Mouse (Mus musculus) liver, embryonic 11.5 days (tissue): ENCODE measurements around the gene Itih2. TPM values are rescaled to one million over a fixed set of nuclear protein-coding genes. Genes with fewer than 3 reads are reported as not detected.

Experiments used
- ATAC-seq: fragments of 200-750 bp; cut with Nextera tagmentation; replicated peaks from 2 replicates; pipeline ENCODE4 v1.8.0; 2017; ENCODE audit warnings: moderate number of reproducible peaks, mild to moderate bottlenecking, moderate TSS enrichment, moderate library complexity; ENCODE audit not compliant: low FRiP score
- DNase-seq: peaks from one replicate; pipeline ENCODE4 v3.0.0-alpha.2; 2017; ENCODE audit warnings: low spot score
- H3K27ac ChIP-seq: fragments of 300-500 bp; sonication (generic); 2 replicates; pipeline ENCODE4 v1.5.1; 2014; ENCODE audit warnings: mild to moderate bottlenecking, low read depth, low read length, control low read depth
- H3K27me3 ChIP-seq: fragments of 300-500 bp; sonication (generic); replicated peaks from 2 replicates; pipeline ENCODE4 v1.6.1; 2014; ENCODE audit warnings: low read length, mixed read lengths; ENCODE audit not compliant: control insufficient read depth, insufficient read depth
- H3K36me3 ChIP-seq: fragments of 300-500 bp; sonication (generic); 2 replicates; pipeline ENCODE4 v1.6.1; 2014; ENCODE audit warnings: mild to moderate bottlenecking, low read length, moderate library complexity, mixed read lengths; ENCODE audit not compliant: control insufficient read depth, insufficient read depth
- H3K4me1 ChIP-seq: fragments of 300-500 bp; sonication (generic); replicated peaks from 2 replicates; pipeline ENCODE4 v1.6.1; 2014; ENCODE audit warnings: low read length, mixed read lengths; ENCODE audit not compliant: control insufficient read depth, insufficient read depth
- H3K4me2 ChIP-seq: fragments of 300-500 bp; sonication (generic); 2 replicates; pipeline ENCODE4 v1.6.1; 2014; ENCODE audit warnings: mild to moderate bottlenecking, control low read depth, moderate library complexity
- H3K4me3 ChIP-seq: fragments of 300-500 bp; sonication (generic); 2 replicates; pipeline ENCODE4 v1.5.1; 2014; ENCODE audit warnings: low read depth, low read length, control low read depth
- H3K9ac ChIP-seq: fragments of 300-500 bp; sonication (generic); 2 replicates; pipeline ENCODE4 v1.6.1; 2014; ENCODE audit warnings: low read depth, low read length, control low read depth
- H3K9me3 ChIP-seq: fragments of 300-500 bp; sonication (generic); 2 replicates; pipeline ENCODE4 v1.6.1; 2016; ENCODE audit warnings: low read length, inconsistent platforms, mixed read lengths; ENCODE audit not compliant: control insufficient read depth
- WGBS: fragments of 180-500 bp; shearing (Covaris S2); extraction: QIAGEN DNeasy Blood & Tissue Kit; methylation state at CpG from one replicate; pipeline ENCODE4 v1.1.7; 2014; 5-methylcytosine and 5-hydroxymethylcytosine counted together
- polyA plus RNA-seq: library from polyadenylated mRNA; unstranded; fragments of >200 nt; fragmentation: Nextera tagmentation; extraction: Ambion mirVana; gene quantifications from 2 replicates; pipeline ENCODE4 v1.2.1, GENCODE M21; 2014

The Itih2 gene
- polyA plus RNA-seq, 1 experiment from 2014 or later: 259 TPM

DNA sequence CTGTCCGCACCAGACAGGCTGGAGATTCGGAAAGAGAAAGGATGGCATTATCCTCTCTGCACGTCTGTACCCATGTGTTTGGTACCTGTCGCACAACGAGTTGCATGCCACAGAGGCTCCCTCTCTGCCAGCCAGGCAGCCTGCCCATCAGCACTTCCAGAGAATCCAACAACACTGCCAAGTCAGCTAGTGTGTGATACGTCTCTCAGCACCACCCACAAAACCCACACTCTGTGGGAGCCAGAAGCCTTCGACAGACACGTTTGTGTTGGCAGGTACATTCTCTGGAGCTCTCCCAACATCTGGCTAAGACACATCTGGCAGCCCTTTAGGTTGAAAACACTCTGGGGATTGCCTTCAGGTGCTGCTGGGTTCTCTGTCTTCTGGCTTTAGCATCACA lies 16.0 kb upstream of the Itih2 start:
- no peak overlapping the region for H3K9ac ChIP-seq
- no peaks in the 10 kb centered on the region for H3K36me3 ChIP-seq
- no peak overlapping the region for H3K4me2 ChIP-seq
- no peaks in the 10 kb centered on the region for H3K9me3 ChIP-seq
- ATAC-seq: no peak
- DNase-seq: no peak
- 71% methylated on average over 8 of the region's 8 CpGs for WGBS
- H3K4me3 ChIP-seq: no peak overlapping the region
- no peaks in the 10 kb centered on the region for H3K27me3 ChIP-seq
- no peaks in the 10 kb centered on the region for H3K4me1 ChIP-seq
- no peak overlapping the region for H3K27ac ChIP-seq

DNA sequence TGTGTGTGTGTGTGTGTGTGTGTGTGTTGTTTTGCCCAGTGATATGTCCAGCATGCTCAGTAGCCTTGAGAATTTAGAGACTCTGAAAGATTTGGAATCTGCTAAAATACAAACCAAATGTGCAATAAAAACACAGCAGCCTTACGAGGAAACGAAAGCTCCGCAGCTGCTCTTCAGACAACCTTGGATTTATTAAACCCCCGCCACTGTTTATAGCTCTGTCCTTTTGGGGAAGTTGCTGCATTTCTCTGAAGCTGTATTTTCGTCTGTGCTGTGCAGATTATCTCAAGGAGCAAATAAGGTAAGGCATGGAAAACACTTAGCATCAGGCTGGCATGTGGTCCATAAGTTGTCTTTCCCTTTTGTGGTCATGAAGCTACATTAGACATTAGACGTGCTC lies 14.3 kb upstream of the Itih2 start:
- Histone ChIP-seq H3K36me3 (no peaks in the 10 kb centered on the region), H3K9me3 (no peaks in the 10 kb centered on the region), H3K4me2 (no peak overlapping the region), H3K27ac (no peak overlapping the region), H3K27me3 (no peaks in the 10 kb centered on the region), H3K4me1 (no peaks in the 10 kb centered on the region), H3K4me3 (no peak overlapping the region), H3K9ac (no peak overlapping the region)
- ATAC-seq (no peak), DNase-seq (no peak)
- WGBS: 67% methylated on average over 6 of the region's 6 CpGs

DNA sequence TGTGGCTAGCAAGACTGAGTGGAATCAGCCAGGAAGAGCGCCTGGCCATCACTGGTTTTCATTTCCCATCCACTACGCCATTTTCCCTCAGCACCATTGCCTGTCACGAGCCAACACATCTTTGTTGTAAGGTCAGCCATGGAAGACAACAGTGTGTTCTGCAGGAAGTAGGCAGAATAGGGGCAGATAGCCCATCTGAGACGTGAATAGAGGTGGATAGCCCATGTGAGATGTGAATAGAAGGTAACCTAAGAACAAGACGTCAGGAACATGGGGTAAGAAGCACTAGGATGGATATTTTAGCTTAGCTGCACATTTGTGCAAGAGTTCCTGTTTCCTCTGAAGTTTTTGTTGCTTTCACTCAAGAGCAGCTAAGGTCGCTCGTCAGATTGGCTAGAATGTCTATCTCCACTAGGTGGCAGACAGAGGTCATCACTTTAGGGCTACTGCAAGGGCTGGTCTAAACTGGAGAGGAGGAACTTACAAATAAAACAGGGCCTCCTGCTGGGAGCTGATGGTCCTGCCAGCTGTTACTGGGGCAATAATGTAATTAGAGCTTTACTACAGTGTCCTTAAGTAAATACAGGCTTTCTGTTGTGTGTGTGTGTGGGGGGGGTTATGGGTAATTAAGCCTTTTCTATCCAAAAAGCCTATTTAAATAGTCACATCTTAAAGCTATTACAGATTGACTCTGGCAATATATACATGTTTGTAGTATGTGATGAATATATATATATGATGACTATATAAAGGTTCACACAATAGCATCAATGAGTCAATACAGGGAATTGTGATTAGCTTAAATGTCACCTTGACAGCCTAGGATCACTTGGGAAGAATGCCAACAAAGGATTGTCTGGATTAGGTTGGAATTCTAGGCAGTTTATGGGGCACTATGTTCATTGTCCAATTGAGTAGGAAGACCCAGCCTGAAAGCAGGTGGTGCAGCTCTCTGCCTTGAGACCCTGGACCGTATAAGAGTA lies 11.6 kb upstream of the Itih2 start:
- H3K27ac ChIP-seq: no peak overlapping the region
- no peak overlapping the region for H3K9ac ChIP-seq
- H3K4me3 ChIP-seq: no peak overlapping the region
- H3K4me2 ChIP-seq: no peak overlapping the region
- DNase-seq (peak; percentile 36), ATAC-seq (peak; percentile 79)
- no peaks in the 10 kb centered on the region for H3K27me3 ChIP-seq
- no peaks in the 10 kb centered on the region for H3K4me1 ChIP-seq
- H3K36me3 ChIP-seq: no peaks in the 10 kb centered on the region
- WGBS: 32% methylated on average over 8 of the region's 8 CpGs
- no peaks in the 10 kb centered on the region for H3K9me3 ChIP-seq

DNA sequence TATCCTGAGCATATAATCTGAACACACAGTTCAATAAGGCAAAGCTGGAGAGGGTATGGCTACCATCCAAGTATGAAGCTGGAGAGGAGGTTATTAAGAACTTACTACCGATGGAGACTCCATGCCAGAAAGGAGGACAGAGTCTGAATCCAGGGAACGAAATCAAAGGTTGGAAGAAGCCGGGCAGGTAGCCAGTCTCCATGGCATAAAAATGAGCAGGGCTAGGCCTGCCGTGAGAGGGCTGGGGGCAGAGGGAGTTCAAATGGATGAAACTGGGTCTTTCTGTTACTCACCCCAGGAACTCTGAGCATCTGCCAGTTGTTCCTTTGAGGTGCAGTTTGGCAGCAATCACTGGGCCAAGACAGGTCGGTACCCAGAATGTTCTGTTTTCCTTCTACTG lies 9.3 kb upstream of the Itih2 start:
- Histone ChIP-seq H3K27me3 (no peaks in the 10 kb centered on the region), H3K27ac (no peak overlapping the region), H3K36me3 (no peaks in the 10 kb centered on the region), H3K4me2 (no peak overlapping the region), H3K9ac (no peak overlapping the region), H3K4me1 (no peaks in the 10 kb centered on the region), H3K9me3 (no peaks in the 10 kb centered on the region), H3K4me3 (no peak overlapping the region)
- 69% methylated on average over 5 of the region's 5 CpGs for WGBS
- no peak for ATAC-seq
- no peak for DNase-seq

DNA sequence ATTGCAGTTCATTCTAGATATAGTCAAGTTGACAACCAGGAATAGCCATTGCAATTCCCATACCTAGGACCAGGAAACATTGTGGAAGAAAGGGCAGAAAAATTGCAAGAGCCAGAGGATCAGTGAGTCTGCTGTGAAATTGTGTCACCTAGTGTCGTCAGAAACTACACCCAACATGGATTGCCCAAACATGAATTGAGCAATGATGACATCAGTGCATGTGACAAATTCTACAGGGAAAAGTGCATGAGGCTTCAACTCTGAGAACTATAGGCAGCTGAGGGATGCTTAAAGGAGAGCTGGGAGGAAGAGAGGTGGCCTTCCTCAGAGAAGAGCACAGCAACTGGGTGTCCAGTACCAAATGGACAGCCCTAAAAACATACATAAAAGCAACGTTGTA lies 6.1 kb upstream of the Itih2 start:
- H3K9me3 ChIP-seq: no peaks in the 10 kb centered on the region
- H3K27me3 ChIP-seq: no peaks in the 10 kb centered on the region
- H3K4me2 ChIP-seq: no peak overlapping the region
- no peak overlapping the region for H3K9ac ChIP-seq
- H3K4me3 ChIP-seq: no peak overlapping the region
- H3K4me1 ChIP-seq: no peaks in the 10 kb centered on the region
- H3K27ac ChIP-seq: no peak overlapping the region
- H3K36me3 ChIP-seq: no peaks in the 10 kb centered on the region
- no peak for DNase-seq
- no peak for ATAC-seq
- WGBS: 65% methylated on average over 2 of the region's 2 CpGs

DNA sequence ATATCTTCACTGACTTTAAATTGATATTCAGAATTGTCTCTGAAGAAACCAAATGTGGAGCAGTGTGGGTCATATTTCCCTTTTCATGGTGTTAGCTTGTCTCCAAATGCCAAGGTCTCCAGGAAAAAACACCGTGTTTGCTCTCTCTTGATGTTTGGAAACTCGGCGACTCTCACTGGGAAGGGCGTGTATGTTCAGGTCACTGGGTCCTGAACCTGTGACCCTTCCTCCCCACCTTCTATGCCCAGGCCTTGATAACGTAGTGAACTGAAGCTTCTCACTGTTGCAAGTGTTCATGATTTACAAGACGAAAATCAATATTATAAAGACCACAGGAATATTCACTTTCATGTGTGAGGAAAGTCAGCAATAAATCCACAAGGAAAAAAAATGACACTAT lies 2.7 kb upstream of the Itih2 start:
- WGBS: 65% methylated on average over 6 of the region's 6 CpGs
- peak; percentile 68 for ATAC-seq

DNA sequence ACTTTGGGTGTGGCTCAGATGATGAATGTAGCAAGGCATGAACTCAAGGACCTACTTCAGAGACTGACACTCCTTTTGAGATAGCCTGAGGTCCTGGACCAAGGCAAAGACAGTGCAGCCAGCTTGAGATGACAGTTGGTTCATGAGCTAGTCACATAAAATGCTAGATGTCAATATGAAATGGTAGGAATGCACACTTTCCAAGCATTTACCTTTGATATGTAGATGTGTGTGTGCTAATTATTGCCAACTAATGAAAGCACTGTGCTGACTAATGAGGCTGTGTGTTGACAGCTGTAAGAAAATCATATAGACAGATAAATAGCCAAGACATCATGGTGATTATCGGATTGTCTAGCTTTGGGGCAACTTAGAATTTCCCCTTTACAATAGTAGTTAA lies 932 bp upstream of the Itih2 start:
- H3K27me3 ChIP-seq: no peaks in the 10 kb centered on the region
- no peak overlapping the region for H3K27ac ChIP-seq
- H3K36me3 ChIP-seq: no peaks in the 10 kb centered on the region
- H3K4me1 ChIP-seq: no peaks in the 10 kb centered on the region
- DNase-seq (no peak), ATAC-seq (no peak)
- H3K9ac ChIP-seq: no peak overlapping the region
- H3K4me3 ChIP-seq: no peak overlapping the region
- WGBS: 80% methylated on average over 1 of the region's 1 CpGs
- no peaks in the 10 kb centered on the region for H3K9me3 ChIP-seq
- H3K4me2 ChIP-seq: no peak overlapping the region

More for the DNA sequence above, 2.7 kb upstream of the Itih2 start:
- Histone ChIP-seq H3K27ac (no peak overlapping the region), H3K9me3 (no peaks in the 10 kb centered on the region), H3K36me3 (no peaks in the 10 kb centered on the region), H3K4me2 (no peak overlapping the region), H3K27me3 (no peaks in the 10 kb centered on the region), H3K9ac (no peak overlapping the region), H3K4me1 (no peaks in the 10 kb centered on the region), H3K4me3 (no peak overlapping the region)
- DNase-seq: no peak

DNA sequence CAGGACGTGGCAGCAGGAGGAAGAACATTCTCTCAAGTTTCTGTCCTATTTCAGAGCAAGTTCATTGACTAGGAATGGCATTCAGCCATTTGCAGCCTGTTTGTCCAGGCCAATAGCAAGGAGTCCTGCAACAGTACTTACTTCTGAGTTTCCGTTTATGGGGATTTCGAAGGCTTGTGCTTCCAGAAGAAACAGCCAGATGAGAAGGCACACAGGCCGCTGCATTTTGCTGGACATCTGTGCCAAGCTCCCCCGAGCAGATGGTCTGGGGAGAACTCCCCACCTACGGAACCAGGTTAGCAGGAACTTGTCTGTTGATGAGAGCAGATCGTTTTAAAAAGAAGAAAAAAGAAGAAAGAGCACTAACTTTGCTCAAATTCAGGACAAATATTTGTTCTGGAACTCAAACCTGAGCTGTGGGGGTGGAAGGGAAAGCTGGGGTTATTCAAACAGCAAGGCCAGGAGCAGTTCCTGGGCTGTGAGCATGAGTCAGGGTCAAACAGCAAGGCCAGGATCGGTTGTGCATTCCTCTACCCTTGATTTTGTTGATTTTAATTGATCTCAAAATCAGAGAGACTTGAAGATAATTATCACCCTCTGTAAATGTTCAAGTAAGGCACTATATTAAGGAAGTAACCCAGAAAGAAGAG lies 730 bp downstream of the Itih2 start:
- H3K27me3 ChIP-seq: no peaks in the 10 kb centered on the region
- no peaks in the 10 kb centered on the region for H3K36me3 ChIP-seq
- no peak overlapping the region for H3K4me2 ChIP-seq
- H3K4me1 ChIP-seq: no peaks in the 10 kb centered on the region
- 63% methylated on average over 8 of the region's 8 CpGs for WGBS
- no peak; the same call in 1 of the 2 replicates for ATAC-seq
- DNase-seq: no peak
- no peaks in the 10 kb centered on the region for H3K9me3 ChIP-seq
- 0 out of 2 replicates have a peak overlapping the region, but pooled peaks have one; percentile 12 for H3K9ac ChIP-seq
- H3K4me3 ChIP-seq: peak overlapping the region; percentile 37
- H3K27ac ChIP-seq: peak overlapping the region; percentile 65
